Mouse (Mus musculus) limb, embryonic 14.5 days (tissue): ENCODE data around the gene Tnnc2. TPM values are rescaled to one million over a fixed set of nuclear protein-coding genes. Genes with fewer than 3 reads are reported as not detected.

Experiments
- ATAC-seq: fragments of 200-750 bp; cut with Nextera tagmentation; 2 replicates; pipeline ENCODE4 v1.8.0; 2017; ENCODE audit warnings: low read depth, moderate number of reproducible peaks, moderate TSS enrichment; ENCODE audit not compliant: low FRiP score
- DNase-seq: peaks from one replicate; pipeline ENCODE4 v3.0.0-alpha.2; 2015; ENCODE audit warnings: low spot score
- H3K27ac ChIP-seq: fragments of 300-500 bp; sonication (generic); replicated peaks from 2 replicates; pipeline ENCODE4 v1.5.1; 2014; ENCODE audit warnings: low read depth, mild to moderate bottlenecking, low read length, moderate library complexity, mixed read lengths
- H3K27me3 ChIP-seq: fragments of 300-500 bp; sonication (generic); 2 replicates; pipeline ENCODE4 v1.6.1; 2014; ENCODE audit warnings: low read length, mixed read lengths; ENCODE audit not compliant: control insufficient read depth, insufficient read depth
- H3K36me3 ChIP-seq: fragments of 300-500 bp; sonication (generic); 2 replicates; pipeline ENCODE4 v1.6.1; 2014; ENCODE audit warnings: mild to moderate bottlenecking, low read length, moderate library complexity, mixed read lengths; ENCODE audit not compliant: control insufficient read depth, insufficient read depth
- H3K4me1 ChIP-seq: fragments of 300-500 bp; sonication (generic); 2 replicates; pipeline ENCODE4 v1.6.1; 2014; ENCODE audit warnings: antibody characterized with exemption, low read length, mixed read lengths; ENCODE audit not compliant: control insufficient read depth, insufficient read depth
- H3K4me2 ChIP-seq: fragments of 300-500 bp; sonication (generic); replicated peaks from 2 replicates; pipeline ENCODE4 v1.6.1; 2014; ENCODE audit warnings: low read depth, mild to moderate bottlenecking, low read length, moderate library complexity; ENCODE audit not compliant: severe bottlenecking
- H3K4me3 ChIP-seq: fragments of 300-500 bp; sonication (generic); replicated peaks from 2 replicates; pipeline ENCODE4 v1.5.1; 2014; ENCODE audit warnings: low read length
- H3K9ac ChIP-seq: fragments of 300-500 bp; sonication (generic); 2 replicates; pipeline ENCODE4 v1.6.1; 2014; ENCODE audit warnings: mild to moderate bottlenecking, low read depth, low read length, moderate library complexity; ENCODE audit not compliant: severe bottlenecking
- H3K9me3 ChIP-seq: fragments of 300-500 bp; sonication (generic); 2 replicates; pipeline ENCODE4 v1.6.1; 2016; ENCODE audit warnings: low read length; ENCODE audit not compliant: control insufficient read depth
- POLR2A ChIP-seq: fragments of 200-500 bp; IDR thresholded peaks from 2 replicates; pipeline ENCODE4 v1.8.0; 2012; ENCODE audit warnings: inconsistent platforms, mild to moderate bottlenecking, moderate library complexity, borderline replicate concordance; ENCODE audit not compliant: insufficient read depth, insufficient read length; ENCODE audit errors: extremely low read depth
- WGBS: fragments of 180-500 bp; shearing (Covaris S2); extraction: QIAGEN DNeasy Blood & Tissue Kit; methylation state at CpG from one replicate; pipeline ENCODE4 v1.1.7; 2014; 5-methylcytosine and 5-hydroxymethylcytosine counted together
- polyA plus RNA-seq, 2 experiments: library from polyadenylated mRNA; depleted of rRNA in 1 of 2; stranded (reverse) in 1 of 2; unstranded in 1 of 2; fragments of >200 nt; fragmentation: Nextera tagmentation in 1 of 2; extraction: Ambion mirVana in 1 of 2; gene quantifications; 2 replicates each; pipeline versions ENCODE4 v1.2.1 to v1.2.3; 2012 to 2014

The Tnnc2 gene
- polyA plus RNA-seq, 2 experiments = 322 to 401 TPM

DNA sequence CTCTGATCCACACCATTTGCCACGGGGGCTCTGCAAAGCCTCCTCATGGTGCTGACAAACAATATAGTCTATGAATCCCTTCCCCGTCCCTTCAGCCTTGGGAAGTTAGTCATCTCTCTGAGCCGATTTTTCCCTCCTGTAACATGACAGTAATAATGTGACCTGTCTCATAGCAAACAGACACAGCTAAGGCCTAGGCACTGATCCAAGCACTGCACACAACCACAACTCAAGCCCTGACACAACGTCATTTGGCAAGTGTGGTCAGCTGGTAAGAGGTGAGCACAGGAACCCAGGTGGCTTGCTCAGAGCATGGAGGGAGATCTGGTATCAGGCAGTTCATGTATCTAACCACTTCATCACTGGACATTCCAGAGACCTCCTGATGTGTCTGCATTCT, 16.1 kb upstream of the Tnnc2 start:
- Histone ChIP-seq H3K9ac (no peak overlapping the region), H3K4me1 (no peaks in the 10 kb centered on the region), H3K27me3 (no peaks in the 10 kb centered on the region), H3K4me3 (no peak overlapping the region), H3K4me2 (no peak overlapping the region), H3K9me3 (no peaks in the 10 kb centered on the region), H3K27ac (no peak overlapping the region), H3K36me3 (peaks cover 82% of the 10 kb centered on the region)
- ATAC-seq (no peak), DNase-seq (no peak)
- 83% methylated on average over 4 of the region's 4 CpGs for WGBS
- TF ChIP-seq POLR2A = no peak

DNA sequence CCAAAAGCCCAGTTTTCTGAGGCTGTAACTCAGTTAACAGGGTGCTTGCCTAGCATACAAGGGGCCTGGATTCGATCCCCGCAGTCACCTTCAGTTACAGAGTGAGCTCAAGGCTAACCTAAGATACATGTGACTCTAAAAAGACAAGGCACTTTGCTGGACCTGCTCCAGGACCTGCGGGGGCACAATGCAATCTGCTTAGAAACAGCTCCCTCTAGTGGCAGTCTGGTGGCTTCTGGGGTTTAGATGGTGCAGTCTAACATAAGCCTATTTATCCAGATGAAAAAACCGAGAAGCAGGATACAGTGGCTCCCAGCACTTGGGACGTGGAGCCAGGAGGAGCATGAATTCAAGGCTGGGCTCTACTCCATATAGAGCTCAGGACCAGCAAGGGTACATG, 14.5 kb upstream of the Tnnc2 start:
- 28% methylated on average over 5 of the region's 5 CpGs for WGBS
- no peak overlapping the region for H3K4me2 ChIP-seq
- H3K4me1 ChIP-seq = no peaks in the 10 kb centered on the region
- ATAC-seq (peak; percentile 38; the same call in 1 of the 2 replicates), DNase-seq (peak; percentile 91)
- H3K36me3 ChIP-seq = peaks cover 77% of the 10 kb centered on the region
- no peak overlapping the region for H3K27ac ChIP-seq
- no peaks in the 10 kb centered on the region for H3K9me3 ChIP-seq
- H3K27me3 ChIP-seq = no peaks in the 10 kb centered on the region
- TF ChIP-seq POLR2A = no peak
- H3K4me3 ChIP-seq = no peak overlapping the region
- no peak overlapping the region for H3K9ac ChIP-seq

DNA sequence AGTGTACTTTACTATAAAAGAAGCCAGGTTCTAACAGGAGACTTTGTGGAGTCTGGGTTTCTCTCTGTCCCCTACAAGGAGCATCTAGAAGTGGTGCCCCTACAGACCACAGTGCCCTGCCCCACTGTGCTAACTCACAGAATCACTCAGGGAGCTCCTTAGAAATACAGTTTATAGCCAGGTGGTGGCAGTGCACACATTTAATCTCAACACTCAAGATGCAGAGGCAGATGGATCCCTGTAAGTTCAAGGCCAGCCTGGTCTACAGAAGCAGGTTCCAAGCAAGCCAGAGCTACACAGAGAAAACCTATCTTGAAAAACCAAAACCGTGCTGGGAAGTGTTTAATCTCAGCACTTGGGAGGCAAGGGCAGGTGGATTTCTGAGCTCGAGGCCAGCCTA, 14.0 kb upstream of the Tnnc2 start:
- WGBS = 94% methylated on average over 2 of the region's 2 CpGs
- no peak for ATAC-seq
- H3K36me3 ChIP-seq = peaks cover 79% of the 10 kb centered on the region

DNA sequence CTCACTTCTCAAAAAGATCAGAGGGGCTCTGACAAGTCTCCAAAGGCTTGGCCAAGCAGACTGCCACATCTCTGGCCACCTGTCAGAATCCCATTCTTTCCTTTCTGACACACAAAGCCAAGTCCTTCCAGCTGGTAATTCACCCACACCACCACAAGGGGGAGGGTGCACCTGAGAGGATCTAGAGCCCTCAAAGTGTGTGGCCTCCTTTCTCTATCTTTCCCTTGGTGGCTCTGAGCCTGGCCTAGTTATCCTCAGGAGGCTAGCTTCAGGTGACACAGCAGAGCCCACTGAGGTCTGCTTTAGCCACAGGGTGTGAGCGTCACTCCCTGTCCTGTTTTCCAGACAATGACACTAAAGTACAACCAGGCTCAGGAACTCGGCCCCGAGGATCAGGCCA, 13.5 kb upstream of the Tnnc2 start:
- ATAC-seq (no peak), DNase-seq (peak; percentile 38)
- TF ChIP-seq POLR2A = no peak
- Histone ChIP-seq H3K36me3 (peaks cover 83% of the 10 kb centered on the region), H3K27ac (no peak overlapping the region), H3K9ac (no peak overlapping the region), H3K27me3 (no peaks in the 10 kb centered on the region), H3K9me3 (no peaks in the 10 kb centered on the region), H3K4me3 (no peak overlapping the region), H3K4me2 (no peak overlapping the region), H3K4me1 (no peaks in the 10 kb centered on the region)
- WGBS = 83% methylated on average over 3 of the region's 3 CpGs

More for the DNA sequence above, 14.0 kb upstream of the Tnnc2 start:
- no peaks in the 10 kb centered on the region for H3K27me3 ChIP-seq
- H3K9ac ChIP-seq = no peak overlapping the region
- DNase-seq = no peak
- no peak overlapping the region for H3K4me2 ChIP-seq
- H3K4me3 ChIP-seq = no peak overlapping the region
- no peaks in the 10 kb centered on the region for H3K9me3 ChIP-seq
- no peaks in the 10 kb centered on the region for H3K4me1 ChIP-seq
- no peak overlapping the region for H3K27ac ChIP-seq
- no peak for TF ChIP-seq POLR2A

DNA sequence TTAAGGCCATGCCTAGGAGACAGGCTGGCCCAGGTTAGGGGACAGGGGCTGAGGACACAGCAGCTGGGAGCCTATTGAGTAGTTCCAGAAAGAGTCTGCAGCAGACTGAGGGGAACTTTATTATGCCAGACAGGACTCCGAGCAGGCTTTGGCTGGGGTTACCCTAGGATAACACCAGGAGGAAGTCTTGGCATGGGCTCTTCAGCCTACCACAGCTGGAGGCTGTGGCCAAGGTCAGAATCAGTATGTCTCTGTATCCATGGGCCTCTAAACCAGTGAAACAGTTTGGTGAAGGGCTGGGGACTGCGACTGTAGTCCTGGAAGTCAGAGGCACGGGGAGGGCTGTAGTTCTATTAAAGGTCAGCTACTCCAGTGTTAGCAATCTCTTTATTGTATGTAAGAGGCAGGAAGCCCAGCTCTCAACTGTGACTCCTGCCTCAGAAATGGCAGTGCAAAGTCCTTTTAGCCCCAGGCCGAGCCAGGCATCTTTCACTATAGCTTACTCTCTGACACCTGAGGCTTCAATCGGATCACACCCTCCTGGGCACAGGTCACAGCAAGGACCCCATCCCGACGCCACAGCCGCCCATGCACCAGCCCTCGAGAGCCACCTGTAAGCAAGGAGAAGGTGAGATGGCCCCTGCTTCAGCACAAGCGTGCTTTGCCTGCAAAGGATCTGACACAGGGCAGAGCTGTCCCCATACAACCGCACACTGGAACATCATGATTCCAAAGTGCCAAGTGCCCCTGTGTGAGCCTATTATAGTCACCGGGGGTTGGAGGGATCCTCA, 12.8 kb upstream of the Tnnc2 start:
- no peak for DNase-seq
- Histone ChIP-seq H3K9ac (no peak overlapping the region), H3K36me3 (peaks cover 79% of the 10 kb centered on the region), H3K4me3 (no peak overlapping the region), H3K27ac (no peak overlapping the region), H3K9me3 (no peaks in the 10 kb centered on the region), H3K27me3 (no peaks in the 10 kb centered on the region), H3K4me2 (no peak overlapping the region), H3K4me1 (no peaks in the 10 kb centered on the region)
- WGBS = 94% methylated on average over 12 of the region's 12 CpGs
- no peak for TF ChIP-seq POLR2A
- ATAC-seq = no peak
